Comparison of ENCODE assay signal across 8 mouse cellular contexts in genomic region chr4:88738480-88738879, GRCm38 (mm10). TPM values are rescaled to one million over a fixed set of nuclear protein-coding genes. Genes with fewer than 3 reads are reported as not detected.
A peak's percentile ranks its signal among the peaks of the same experiment; 100 is the strongest.
DNase-seq lines count a peak whose midpoint lies in the region; TF ChIP-seq lines count a peak whose summit lies in the region.
"Had no signal": no experiment of that assay in that cellular context is flagged by ENCODE, and none has a peak within 500 bp of the region (broad histone marks: within the 10 kb centered on the region; RNA-seq: fewer than 3 reads in every experiment).

No protein-coding gene starts in this region.

- TF ChIP-seq POLR2A in thymus, adult 2 months (IDR thresholded peaks at IDR 0.05; ENCODE audit: control insufficient read depth, extremely low read depth, insufficient read depth, low read length, poor library complexity): no peak

- H3K27me3 ChIP-seq in thymus, adult 2 months (ENCODE audit: control insufficient read depth, insufficient read depth, low read length): no peaks in the 10 kb centered on the region
- H3K27me3 ChIP-seq: heart, embryonic 15.5 days had no signal

- H3K4me1 ChIP-seq in thymus, adult 2 months (replicated peaks; ENCODE audit: control insufficient read depth, insufficient read depth, low read length): peaks cover 4% of the 10 kb centered on the region

- peak; percentile 78 for DNase-seq in thymus, adult 2 months
- DNase-seq in thymus, adult 18-20 months: no peak
- DNase-seq in adrenal gland, adult (ENCODE audit: inconsistent age in 2 of 2, low spot score in 1 of 2): peak; percentile 60 to 90
- peak; percentile 51 for DNase-seq in embryo, embryonic 11.5 days (ENCODE audit: low read depth, low spot score)
- peak; percentile 84 for DNase-seq in heart, postnatal 4 days
- peak; percentile 60 to 69 for DNase-seq in lung, adult 18-20 months
- DNase-seq in right cerebral cortex, adult 2 months (ENCODE audit: low spot score in 2 of 2): peak; percentile 44 to 53

- TF ChIP-seq CTCF in thymus, adult 2 months (IDR thresholded peaks at IDR 0.05; ENCODE audit: borderline replicate concordance, control insufficient read depth, extremely low read depth, insufficient read depth, low read length, poor library complexity): no peak; the same call in 1 of the 2 replicates

- no peak overlapping the region for H3K4me3 ChIP-seq in thymus, adult 2 months (ENCODE audit: control insufficient read depth, insufficient read depth, low read length)
- H3K4me3 ChIP-seq: heart, embryonic 15.5 days had no signal

- H3K36me3 ChIP-seq in thymus, adult 2 months (ENCODE audit: control insufficient read depth, insufficient read depth, low read length): no peaks in the 10 kb centered on the region
- H3K36me3 ChIP-seq: heart, embryonic 15.5 days had no signal

- 5% methylated on average over 2 of the region's 2 CpGs for WGBS in thymus, adult 2 months

- no peak overlapping the region for H3K27ac ChIP-seq in thymus, adult 2 months (ENCODE audit: control insufficient read depth, insufficient read depth, low read length)
- H3K27ac ChIP-seq: heart, embryonic 15.5 days had no signal

RNA-seq across cellular contexts. Expression of gene Gm13271, which starts 16.2 kb away (rescaled TPM):
- not detected in 2 replicates for polyA plus RNA-seq in thymus, adult 2 months (2012; rRNA removed)
- not detected for total RNA-seq in heart, postnatal 4 days (2021)
- polyA plus RNA-seq: heart, embryonic 15.5 days had no signal

RNA-seq across cellular contexts. Expression of gene Klhl9, which starts 16.2 kb away (rescaled TPM):
- 21.3 and 29.3 TPM in 2 replicates for polyA plus RNA-seq in thymus, adult 2 months (2012; rRNA removed)
- total RNA-seq in heart, postnatal 4 days (2021): 10 to 100 TPM; 89.6 to 91.9 TPM

RNA-seq across cellular contexts. Expression of gene Gm26566, which starts 16.9 kb away (rescaled TPM):
- 0.86 and 1.5 TPM in 2 replicates for polyA plus RNA-seq in thymus, adult 2 months (2012; rRNA removed)
- under 1 TPM; 0.36 to 0.52 TPM for total RNA-seq in heart, postnatal 4 days (2021)

RNA-seq across cellular contexts. Expression of gene Gm13283, which starts 21.4 kb away (rescaled TPM):
- 0.07 and 0.08 TPM in 2 replicates for polyA plus RNA-seq in thymus, adult 2 months (2012; rRNA removed)
- not detected for total RNA-seq in heart, postnatal 4 days (2021)

RNA-seq across cellular contexts. Expression of gene Gm13290, which starts 35.2 kb away (rescaled TPM):
- polyA plus RNA-seq in thymus, adult 2 months (2012; rRNA removed): not detected in 2 replicates
- not detected for total RNA-seq in heart, postnatal 4 days (2021)

Comparison
In these comparisons a context has a peak if more than half of its experiments do, and no peak if none do; other contexts are left out.
1. DNase-seq: peak in thymus, adult 2 months (single experiment), adrenal gland, adult (2 of 2), embryo, embryonic 11.5 days (single experiment), heart, postnatal 4 days (single experiment), lung, adult 18-20 months (2 of 2) and right cerebral cortex, adult 2 months (2 of 2); none in thymus, adult 18-20 months (0 of 2).